Mouse (Mus musculus) brain, embryonic 18.5 days (tissue): ENCODE measurements around the gene Cyp2b9.
"Not testable (repeated sequence)": the region's sequence is repeated elsewhere in the genome, so short reads cannot be mapped to it uniquely, and the experiment has no call there.

ENCODE experiments used
- DNase-seq: peaks from one replicate; pipeline ENCODE4 v3.0.0-alpha.2; 2012; ENCODE audit warnings: low read depth, low spot score

Cyp2b9 gene

GRCm38 (mm10) chr7:26173111-26173510, at the start of gene Cyp2b9:
Gene Cyp2b9, plus strand, starts transcription at chr7:26173411.
- not testable (repeated sequence) for DNase-seq

- not testable (repeated sequence) for DNase-seq
Observed at GRCm38 (mm10) chr7:26139623-26140022, 33.6 kb upstream of the Cyp2b9 start.

GRCm38 (mm10) chr7:26143657-26144056, 29.6 kb upstream of the Cyp2b9 start:
- not testable (repeated sequence) for DNase-seq

GRCm38 (mm10) chr7:26168765-26169536, 4.3 kb upstream of the Cyp2b9 start:
- not testable (repeated sequence) for DNase-seq

- DNase-seq = no peak
Observed at GRCm38 (mm10) chr7:26201083-26201482, 27.9 kb downstream of the Cyp2b9 start.

GRCm38 (mm10) chr7:26260034-26260433, 86.8 kb downstream of the Cyp2b9 start, which contains the start of gene Vmn1r184:
Gene Vmn1r184, plus strand, starts transcription at chr7:26260334.
- not testable (repeated sequence) for DNase-seq
